Mouse (Mus musculus) lung, postnatal 4 days (tissue): Measurements from ENCODE around the gene Alpk1.

Source experiments
- DNase-seq, 2 experiments: peaks; one replicate each; pipeline ENCODE4 v3.0.0; 2021

Gene Alpk1

DNA sequence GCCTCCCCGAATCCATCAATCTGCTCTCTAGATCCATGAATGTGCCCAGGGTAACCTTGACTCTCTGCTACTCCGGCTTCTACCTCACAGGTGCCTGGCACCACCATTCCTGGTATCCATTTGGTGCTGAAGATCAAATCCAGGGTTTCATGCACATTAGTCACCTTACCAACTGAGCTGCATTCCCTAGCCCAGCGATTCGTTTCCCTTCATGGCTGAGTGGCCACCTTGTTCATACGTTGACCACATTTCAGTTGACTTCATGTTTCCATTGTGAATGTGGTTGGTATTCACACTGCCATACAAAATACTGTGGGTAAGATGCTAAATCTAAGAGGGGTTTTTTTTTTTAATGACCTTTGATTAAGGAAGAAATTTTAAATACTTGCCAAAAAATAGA lies 42.5 kb downstream of the Alpk1 start:
- DNase-seq = no peak

GRCm38 (mm10) chr3:127735395-127735794 lies 44.9 kb downstream of the Alpk1 start:
- no peak for DNase-seq

- no peak for DNase-seq
Measured at GRCm38 (mm10) chr3:127729513-127730137, 50.7 kb downstream of the Alpk1 start.

- no peak for DNase-seq
Measured at GRCm38 (mm10) chr3:127728851-127729512, 51.3 kb downstream of the Alpk1 start.

- no peak for DNase-seq
Measured at GRCm38 (mm10) chr3:127728046-127728445, 52.3 kb downstream of the Alpk1 start.

DNA sequence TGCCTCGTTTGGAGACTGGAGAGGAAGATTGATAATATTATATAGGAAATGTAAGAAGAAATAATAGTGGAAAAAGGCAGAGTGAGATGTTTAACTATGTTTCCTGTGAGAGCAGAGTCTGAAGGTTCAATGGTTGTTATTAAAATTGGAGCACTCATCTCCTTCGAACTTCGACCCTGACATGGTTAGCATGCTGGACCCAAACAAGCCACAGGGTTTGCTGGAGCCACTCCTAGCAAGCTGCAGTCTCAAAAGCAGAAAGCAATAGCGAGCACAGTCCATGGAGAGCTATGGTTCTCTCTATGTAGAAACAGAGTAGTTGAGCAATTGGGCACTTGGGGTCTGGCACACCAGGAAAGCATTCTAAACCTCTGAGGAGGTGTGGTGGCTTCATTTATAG lies 59.4 kb downstream of the Alpk1 start:
- no peak for DNase-seq

DNA sequence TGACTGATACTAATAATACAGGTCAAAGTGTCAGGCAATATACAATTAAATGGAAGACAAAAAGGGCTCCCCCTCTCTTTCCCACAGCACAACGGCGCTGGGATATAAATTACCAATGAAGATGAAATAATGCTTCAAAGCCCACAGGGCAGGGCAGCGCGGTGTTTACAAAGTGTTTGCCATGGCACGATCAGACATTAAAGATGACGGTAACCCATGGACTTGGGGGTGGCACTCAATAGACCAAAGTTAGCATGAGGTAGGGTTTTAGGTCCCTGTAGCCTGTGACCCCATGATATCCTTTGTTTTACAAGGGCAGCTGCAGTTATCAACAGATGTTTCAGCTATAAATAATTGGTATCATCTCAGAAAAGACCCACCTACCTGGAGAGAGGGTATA lies 60.3 kb downstream of the Alpk1 start:
- no peak for DNase-seq

- DNase-seq = no peak
Measured at GRCm38 (mm10) chr3:127719601-127720000, 60.7 kb downstream of the Alpk1 start.

DNA sequence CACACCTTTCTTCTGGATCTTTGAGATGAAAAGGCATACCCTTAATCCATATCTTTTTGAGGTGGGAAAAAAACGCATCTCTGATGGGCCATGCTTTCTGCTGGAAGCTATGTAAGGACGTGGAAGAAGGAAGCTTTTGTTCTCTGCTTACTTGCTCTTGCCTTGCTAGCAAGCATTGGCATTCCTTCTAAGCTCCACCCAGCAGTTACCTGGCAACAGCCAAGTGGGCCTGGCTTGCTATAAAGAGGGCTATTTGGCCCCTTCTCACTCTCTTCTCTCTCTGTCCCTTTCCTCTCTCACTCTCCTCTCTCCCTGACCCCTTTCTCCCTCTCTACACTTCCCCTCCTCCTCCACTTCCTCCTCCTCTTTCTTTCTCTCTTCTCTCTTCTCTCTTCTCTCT lies 63.6 kb downstream of the Alpk1 start:
- no peak for DNase-seq

DNA sequence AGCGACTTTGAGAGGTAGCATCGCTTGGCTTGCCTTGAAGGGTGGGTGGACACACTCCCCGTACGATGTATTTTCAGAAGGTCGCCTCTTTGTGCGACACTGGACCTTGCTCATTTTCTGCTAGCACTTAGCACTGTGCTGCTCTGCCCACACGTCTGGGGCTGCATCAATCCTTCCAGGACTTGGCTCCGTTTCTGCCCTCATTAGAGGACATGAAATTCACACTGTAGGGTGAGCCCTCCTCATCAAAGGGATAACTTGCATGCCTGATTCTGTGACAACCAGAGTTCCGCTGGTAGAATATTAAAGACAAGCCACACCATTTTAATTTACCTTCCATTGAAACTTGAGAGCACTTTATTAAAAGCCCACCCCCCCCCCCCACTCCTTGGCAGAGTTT lies 67.2 kb downstream of the Alpk1 start:
- DNase-seq = no peak

GRCm38 (mm10) chr3:127711536-127711935 lies 68.8 kb downstream of the Alpk1 start:
- no peak for DNase-seq

GRCm38 (mm10) chr3:127707089-127707485 lies 73.2 kb downstream of the Alpk1 start:
- no peak for DNase-seq

DNA sequence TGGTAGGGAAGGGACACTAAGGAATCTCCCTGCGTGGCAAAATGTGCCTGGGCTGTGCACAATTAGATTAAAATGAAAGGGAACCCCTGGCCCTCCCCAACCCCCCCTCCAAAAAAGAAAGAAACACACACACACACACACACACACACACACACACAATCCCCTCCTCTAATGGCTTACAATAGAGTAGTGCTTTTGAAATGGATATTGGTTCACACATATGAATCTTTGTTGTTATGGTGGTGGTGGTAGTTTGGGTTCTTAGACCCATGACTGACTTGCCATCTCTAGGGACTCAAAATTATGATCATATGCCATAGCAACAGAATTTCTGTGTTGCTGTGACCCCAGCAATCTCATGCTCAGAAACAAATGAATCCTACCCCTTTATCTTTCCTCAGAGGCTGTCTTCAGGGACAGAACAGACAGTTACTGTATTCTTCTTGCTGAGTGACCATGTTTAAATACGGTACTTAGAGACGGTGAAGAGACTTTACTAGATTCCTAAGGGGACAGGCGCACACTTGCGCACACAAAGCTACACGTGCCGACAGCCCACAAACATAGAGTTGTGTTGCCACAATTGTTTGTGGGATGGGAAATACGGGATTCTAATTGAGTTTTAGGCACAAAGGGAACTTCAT lies 73.8 kb downstream of the Alpk1 start:
- DNase-seq = no peak

DNA sequence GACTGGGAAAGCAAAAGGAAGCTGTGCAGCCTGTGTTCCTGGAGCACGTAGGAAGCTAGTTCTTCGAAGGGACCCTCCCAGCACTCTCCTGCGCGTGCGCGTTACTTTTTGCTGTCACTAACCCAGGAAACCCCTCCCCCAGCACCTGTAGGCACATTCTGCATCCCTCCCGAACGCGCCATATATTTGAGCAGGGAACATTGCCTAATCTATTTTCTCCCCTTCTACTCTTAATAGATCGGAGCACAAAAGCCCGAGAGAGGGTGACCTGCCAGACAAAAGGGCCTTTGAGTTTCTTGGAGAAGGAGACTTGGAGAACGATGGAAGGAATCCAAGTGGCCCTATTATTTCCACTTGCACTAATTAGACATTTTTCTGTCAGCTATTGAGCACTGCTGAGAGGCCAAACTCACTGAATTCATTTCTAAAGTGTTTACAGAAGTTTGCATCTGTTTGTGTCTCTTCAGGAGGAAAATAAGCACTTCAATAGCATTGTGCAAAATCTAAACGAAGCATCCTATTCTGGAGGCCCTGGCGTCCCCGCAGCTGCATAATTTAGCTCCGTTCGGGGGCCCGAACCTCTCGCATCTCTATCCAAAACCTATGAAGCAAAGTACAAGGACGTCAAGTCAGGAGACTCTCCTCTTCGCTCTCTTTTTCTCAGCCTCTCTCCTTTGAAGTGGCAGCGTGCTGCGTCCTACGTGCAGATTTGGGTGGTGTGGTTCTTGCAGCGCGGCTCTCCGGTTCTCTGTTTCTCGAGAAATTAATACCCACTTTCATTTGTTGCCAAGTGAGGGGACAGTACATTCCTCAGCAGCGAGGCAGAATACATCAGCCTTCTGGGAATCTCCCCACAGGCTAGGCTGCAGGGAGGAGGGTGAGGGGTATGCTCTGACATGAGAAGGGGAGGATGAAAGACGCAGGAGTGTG lies 74.5 kb downstream of the Alpk1 start:
- DNase-seq = peak in 1 of 2 experiments; percentile 11

DNA sequence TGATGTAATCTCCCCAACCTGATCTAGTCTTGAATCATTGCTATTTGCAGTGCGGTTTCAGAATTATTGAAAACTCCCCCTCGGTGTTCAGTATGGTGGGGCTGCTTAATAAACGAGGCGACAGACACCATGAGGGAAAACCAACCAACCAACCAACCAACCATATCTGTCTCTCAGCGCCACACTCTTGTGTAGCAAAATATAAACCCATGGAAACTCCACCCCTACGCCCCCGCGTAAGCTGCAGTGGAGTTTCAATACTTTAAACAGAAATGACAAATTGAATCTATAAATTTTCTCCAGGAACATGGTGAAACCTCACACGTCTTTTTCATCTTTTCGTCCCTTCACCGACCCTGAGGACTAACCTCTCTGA lies 75.2 kb downstream of the Alpk1 start:
- no peak for DNase-seq

GRCm38 (mm10) chr3:127701196-127701825 lies 79.0 kb downstream of the Alpk1 start:
- no peak for DNase-seq

- DNase-seq = no peak
Measured at GRCm38 (mm10) chr3:127698636-127699035, 81.7 kb downstream of the Alpk1 start.

DNA sequence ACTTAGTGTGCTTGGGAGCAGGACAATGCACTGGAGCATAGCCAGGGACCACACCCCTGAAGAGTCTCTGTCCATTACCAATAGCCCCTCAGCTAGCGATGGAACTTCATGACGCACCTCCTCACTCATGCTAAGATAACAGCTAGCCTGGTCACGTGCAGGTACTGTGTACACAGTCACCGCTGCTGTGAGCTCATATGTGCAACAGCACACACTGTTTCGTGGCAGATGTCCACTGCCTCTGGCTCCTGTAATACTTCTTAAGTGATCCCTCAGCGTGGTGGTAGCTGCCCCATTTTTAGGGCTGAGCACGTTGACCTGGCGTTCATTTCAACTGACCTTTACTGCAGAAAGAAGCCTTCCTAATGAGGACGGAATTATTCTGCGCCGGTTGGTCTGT lies 83.8 kb downstream of the Alpk1 start:
- no peak for DNase-seq

- no peak for DNase-seq
Measured at GRCm38 (mm10) chr3:127694802-127695771, 85.2 kb downstream of the Alpk1 start.

DNA sequence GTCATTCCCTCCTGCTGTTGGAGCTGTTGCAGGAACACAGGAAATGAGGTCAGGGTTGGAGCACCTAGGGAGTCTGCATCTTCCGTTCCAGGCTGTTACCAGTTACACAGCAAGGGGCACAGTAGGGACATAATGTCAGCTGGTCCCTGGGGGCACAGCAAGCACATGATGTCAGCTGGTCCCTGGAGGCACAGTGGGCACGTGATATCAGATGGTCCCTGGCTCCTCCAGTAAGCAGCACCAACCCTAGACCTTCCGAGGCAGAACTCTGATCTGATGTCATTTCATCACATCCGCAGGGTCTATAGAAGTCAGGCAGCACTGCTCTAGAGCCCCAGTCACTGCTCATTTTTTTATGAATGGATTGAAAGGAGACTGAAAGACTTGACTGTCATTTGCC lies 89.1 kb downstream of the Alpk1 start:
- no peak for DNase-seq

GRCm38 (mm10) chr3:127679703-127680102 lies 100.6 kb downstream of the Alpk1 start:
- DNase-seq = no peak
